Mouse (Mus musculus) hindbrain, postnatal 0 days (tissue): ENCODE data around the gene Cryzl1. TPM values are rescaled to one million over a fixed set of nuclear protein-coding genes. Genes with fewer than 3 reads are reported as not detected.

Source experiments
- ATAC-seq: fragments of 200-750 bp; cut with Nextera tagmentation; 2 replicates; pipeline ENCODE4 v1.8.0; 2017; ENCODE audit warnings: mild to moderate bottlenecking, moderate TSS enrichment, moderate library complexity
- DNase-seq: peaks from one replicate; pipeline ENCODE4 v3.0.0-alpha.2; 2015; ENCODE audit warnings: low spot score
- H3K27ac ChIP-seq: fragments of 300-500 bp; sonication (generic); 2 replicates; pipeline ENCODE4 v1.5.1; 2014; ENCODE audit warnings: mild to moderate bottlenecking
- H3K27me3 ChIP-seq: fragments of 300-500 bp; sonication (generic); 2 replicates; pipeline ENCODE4 v1.6.1; 2014; ENCODE audit warnings: low read length, mixed read lengths; ENCODE audit not compliant: insufficient read depth
- H3K36me3 ChIP-seq: fragments of 300-500 bp; sonication (generic); 2 replicates; pipeline ENCODE4 v1.6.1; 2014; ENCODE audit warnings: low read length, mixed read lengths; ENCODE audit not compliant: insufficient read depth
- H3K4me1 ChIP-seq: fragments of 300-500 bp; sonication (generic); 2 replicates; pipeline ENCODE4 v1.6.1; 2014; ENCODE audit warnings: antibody characterized with exemption, low read length, mixed read lengths; ENCODE audit not compliant: insufficient read depth
- H3K4me2 ChIP-seq: fragments of 300-500 bp; sonication (generic); 2 replicates; pipeline ENCODE4 v1.6.1; 2014; ENCODE audit warnings: low read depth, mild to moderate bottlenecking, low read length, moderate library complexity, mixed read lengths
- H3K4me3 ChIP-seq: fragments of 300-500 bp; sonication (generic); 2 replicates; pipeline ENCODE4 v1.5.1; 2014; ENCODE audit warnings: low read length
- H3K9ac ChIP-seq: fragments of 300-500 bp; sonication (generic); replicated peaks from 2 replicates; pipeline ENCODE4 v1.6.1; 2014; ENCODE audit warnings: mild to moderate bottlenecking, low read length, moderate library complexity, mixed read lengths
- H3K9me3 ChIP-seq: fragments of 300-500 bp; sonication (generic); 2 replicates; pipeline ENCODE4 v1.6.1; 2016; ENCODE audit warnings: low read length, mixed read lengths
- CTCF ChIP-seq: IDR thresholded peaks from 2 replicates; pipeline ENCODE4 v1.5.1; 2016; ENCODE audit warnings: antibody characterized with exemption, control low read depth, low read depth
- WGBS: fragments of 180-500 bp; shearing (Covaris S2); extraction: QIAGEN DNeasy Blood & Tissue Kit; methylation state at CpG from one replicate; pipeline ENCODE4 v1.1.7; 2014; 5-methylcytosine and 5-hydroxymethylcytosine counted together
- polyA plus RNA-seq: library from polyadenylated mRNA; unstranded; fragments of >200 nt; fragmentation: Nextera tagmentation; extraction: Ambion mirVana; gene quantifications from 2 replicates; pipeline ENCODE4 v1.2.1, GENCODE M21; 2015
- total RNA-seq: library from RNA; depleted of rRNA; stranded (reverse); fragments of >200 nt; gene quantifications from 2 replicates; pipeline ENCODE4 v1.2.3, GENCODE M21; 2014

The Cryzl1 gene
- total and polyA plus RNA-seq, 2 experiments from 2014 or later: 67.3 to 101 TPM

- Histone ChIP-seq H3K27ac (no peak overlapping the region), H3K9me3 (no peaks in the 10 kb centered on the region), H3K27me3 (no peaks in the 10 kb centered on the region), H3K4me3 (no peak overlapping the region), H3K4me2 (no peak overlapping the region), H3K9ac (no peak overlapping the region), H3K36me3 (no peaks in the 10 kb centered on the region), H3K4me1 (0 out of 2 replicates have a peak, but pooled peaks cover 6% of the 10 kb centered on the region)
- no peak for DNase-seq
- TF ChIP-seq CTCF: no peak
- no peak for ATAC-seq
- 77% methylated on average over 7 of the region's 7 CpGs for WGBS
Measured at GRCm38 (mm10) chr16:91743055-91743454, 14.3 kb upstream of the Cryzl1 start.

GRCm38 (mm10) chr16:91740918-91741255 lies 12.1 kb upstream of the Cryzl1 start:
- DNase-seq: no peak
- Histone ChIP-seq H3K4me3 (no peak overlapping the region), H3K4me2 (no peak overlapping the region), H3K36me3 (no peaks in the 10 kb centered on the region), H3K9me3 (no peaks in the 10 kb centered on the region), H3K4me1 (peaks cover 7% of the 10 kb centered on the region; the same call in 1 of the 2 replicates), H3K27ac (0 out of 2 replicates have a peak overlapping the region, but pooled peaks have one; percentile 27), H3K27me3 (no peaks in the 10 kb centered on the region), H3K9ac (no peak overlapping the region)
- no peak for TF ChIP-seq CTCF
- no peak for ATAC-seq
- 63% methylated on average over 7 of the region's 7 CpGs for WGBS

DNA sequence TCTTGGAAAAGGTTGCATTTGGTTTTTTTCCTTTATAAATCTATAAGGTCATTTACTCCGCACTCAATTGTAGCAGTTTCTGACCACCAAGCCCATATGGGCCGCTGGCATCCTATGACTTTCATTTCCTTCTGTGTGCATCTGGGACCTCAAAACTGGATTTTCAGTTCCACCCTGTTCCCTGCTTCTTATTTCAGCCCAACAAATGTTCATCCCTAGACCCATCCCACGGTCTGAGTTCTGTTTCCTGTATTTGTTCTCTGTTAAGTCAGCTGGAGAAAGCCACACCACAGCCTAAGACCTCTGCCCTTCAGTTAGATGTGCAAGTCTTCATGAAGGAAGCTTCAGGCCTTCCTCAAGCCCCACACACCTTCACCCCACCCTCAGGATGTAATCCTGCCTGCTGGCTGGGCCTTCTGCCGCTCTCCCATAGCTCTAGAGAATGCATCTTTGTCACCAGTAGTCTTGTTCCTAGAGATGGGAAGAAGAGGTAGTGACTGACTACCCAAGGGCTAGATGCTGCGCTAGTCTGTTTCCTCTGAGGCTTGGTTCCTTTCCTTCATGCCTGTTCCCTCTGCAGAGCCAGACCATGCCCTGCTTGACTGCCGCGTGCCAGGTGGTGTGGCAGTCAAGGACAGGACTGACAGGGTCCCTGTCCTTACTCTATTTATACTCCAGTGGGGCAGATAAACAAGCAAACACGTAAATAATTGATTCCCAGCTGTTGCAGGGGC lies 11.6 kb upstream of the Cryzl1 start:
- Histone ChIP-seq H3K9me3 (no peaks in the 10 kb centered on the region), H3K4me3 (no peak overlapping the region), H3K9ac (no peak overlapping the region), H3K4me2 (no peak overlapping the region), H3K27ac (0 out of 2 replicates have a peak overlapping the region, but pooled peaks have one; percentile 27), H3K27me3 (no peaks in the 10 kb centered on the region), H3K4me1 (peaks cover 4% of the 10 kb centered on the region; the same call in 1 of the 2 replicates), H3K36me3 (no peaks in the 10 kb centered on the region)
- 59% methylated on average over 8 of the region's 8 CpGs for WGBS
- TF ChIP-seq CTCF: no peak
- DNase-seq (no peak), ATAC-seq (no peak)

DNA sequence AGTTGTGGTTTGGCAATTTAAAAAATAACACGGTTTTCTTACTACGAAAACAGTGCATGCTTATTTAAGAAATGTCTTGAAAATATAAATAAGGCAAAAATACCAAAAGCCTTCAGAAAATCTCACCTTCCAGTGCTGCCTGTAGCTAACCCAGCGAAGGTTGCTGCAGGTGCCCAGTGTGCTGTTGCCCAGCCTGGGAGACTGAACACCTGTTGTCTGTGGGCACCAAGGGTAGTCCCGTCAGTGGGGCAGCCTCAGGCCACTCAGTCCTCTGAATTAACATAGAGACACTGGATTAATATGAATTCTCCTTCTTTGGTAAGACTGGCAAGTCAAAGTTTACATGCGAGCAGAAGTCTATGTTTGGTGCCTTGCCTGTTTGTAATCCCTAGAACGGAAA lies 9.7 kb upstream of the Cryzl1 start:
- ATAC-seq (no peak), DNase-seq (no peak)
- H3K27me3 ChIP-seq: no peaks in the 10 kb centered on the region
- 79% methylated on average over 6 of the region's 6 CpGs for WGBS
- H3K4me2 ChIP-seq: no peak overlapping the region
- H3K9ac ChIP-seq: no peak overlapping the region
- H3K9me3 ChIP-seq: no peaks in the 10 kb centered on the region
- H3K27ac ChIP-seq: no peak overlapping the region
- H3K36me3 ChIP-seq: no peaks in the 10 kb centered on the region
- no peak overlapping the region for H3K4me3 ChIP-seq
- H3K4me1 ChIP-seq: peaks cover 4% of the 10 kb centered on the region; the same call in 1 of the 2 replicates
- no peak for TF ChIP-seq CTCF

DNA sequence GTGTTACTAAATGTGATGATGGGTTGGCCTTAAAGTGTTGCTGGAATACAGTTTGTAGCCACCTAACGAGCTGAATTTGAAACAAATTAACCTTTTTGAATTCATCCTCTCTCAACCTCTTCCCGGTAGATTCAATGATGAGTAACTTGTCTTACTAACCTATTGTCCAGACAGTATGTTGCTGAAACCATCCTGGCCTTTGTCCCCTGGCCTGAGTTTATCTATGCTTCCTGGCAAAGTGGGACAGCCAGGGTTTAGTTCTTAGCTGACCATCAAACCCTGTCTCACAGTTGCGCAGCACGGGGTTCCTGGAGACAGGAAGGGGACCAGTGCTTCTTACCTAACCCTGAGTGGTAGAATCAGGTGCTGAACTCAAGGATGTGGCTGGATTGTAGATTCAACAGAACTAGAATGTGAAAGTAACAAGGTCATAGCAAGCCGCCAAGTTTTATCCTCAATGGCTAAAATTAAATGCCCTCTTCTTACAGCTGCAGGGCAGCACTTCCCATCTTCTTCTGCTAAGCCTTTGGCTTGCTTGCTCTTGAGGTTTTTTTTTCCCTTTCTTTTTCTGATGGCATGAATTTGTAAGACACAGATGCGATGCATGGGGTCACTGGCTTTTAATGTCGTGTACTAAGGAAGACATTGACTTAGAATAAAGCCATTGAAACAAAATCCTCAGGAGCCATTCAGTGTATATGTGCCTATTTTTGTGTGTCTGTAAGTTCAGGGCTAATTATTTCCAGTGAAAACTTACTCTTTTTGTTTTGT lies 7.5 kb upstream of the Cryzl1 start:
- Histone ChIP-seq H3K27me3 (no peaks in the 10 kb centered on the region), H3K4me2 (no peak overlapping the region), H3K4me3 (no peak overlapping the region), H3K27ac (no peak overlapping the region), H3K4me1 (peaks cover 4% of the 10 kb centered on the region; the same call in 1 of the 2 replicates), H3K36me3 (no peaks in the 10 kb centered on the region), H3K9me3 (no peaks in the 10 kb centered on the region), H3K9ac (no peak overlapping the region)
- TF ChIP-seq CTCF: no peak
- 74% methylated on average over 7 of the region's 7 CpGs for WGBS
- ATAC-seq (no peak), DNase-seq (no peak)

GRCm38 (mm10) chr16:91734771-91735170 lies 6.0 kb upstream of the Cryzl1 start:
- ATAC-seq (no peak), DNase-seq (peak; percentile 38)
- H3K27me3 ChIP-seq: no peaks in the 10 kb centered on the region
- no peak overlapping the region for H3K4me2 ChIP-seq
- peaks cover 4% of the 10 kb centered on the region; the same call in 1 of the 2 replicates for H3K4me1 ChIP-seq
- H3K4me3 ChIP-seq: no peak overlapping the region
- no peaks in the 10 kb centered on the region for H3K9me3 ChIP-seq
- no peaks in the 10 kb centered on the region for H3K36me3 ChIP-seq
- WGBS: 47% methylated on average over 5 of the region's 5 CpGs
- H3K9ac ChIP-seq: no peak overlapping the region
- H3K27ac ChIP-seq: no peak overlapping the region
- TF ChIP-seq CTCF: no peak
